Mouse (Mus musculus) hindlimb bud, embryonic 11.5 days (tissue): ENCODE results near the gene Gpank1.

Source experiments
- DNase-seq: peaks from one replicate; pipeline ENCODE4 v3.0.0-alpha.2; 2012; ENCODE audit warnings: low read depth, low spot score; ENCODE audit errors: extremely low spot score

The Gpank1 gene

DNA sequence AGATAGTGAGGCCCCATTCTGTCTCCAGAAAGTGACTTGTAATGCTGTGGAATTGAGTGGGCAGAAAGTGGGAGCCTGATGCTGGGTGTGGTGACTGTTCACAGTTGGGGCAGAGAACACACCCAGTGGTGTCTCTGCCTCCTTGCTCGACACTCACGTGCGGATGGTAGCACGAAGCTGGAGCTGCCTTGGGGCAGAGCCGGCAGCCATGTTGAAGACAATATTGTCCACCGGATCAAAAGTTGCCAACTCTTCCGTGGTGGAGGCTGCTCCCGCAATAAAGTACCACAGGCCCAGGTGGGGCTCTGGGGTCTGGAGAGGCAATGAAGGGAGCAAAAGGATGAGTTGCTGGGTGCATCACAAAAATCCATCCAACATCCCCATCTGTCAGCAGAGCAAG is 9.8 kb downstream of the Gpank1 start:
- DNase-seq = no peak

DNA sequence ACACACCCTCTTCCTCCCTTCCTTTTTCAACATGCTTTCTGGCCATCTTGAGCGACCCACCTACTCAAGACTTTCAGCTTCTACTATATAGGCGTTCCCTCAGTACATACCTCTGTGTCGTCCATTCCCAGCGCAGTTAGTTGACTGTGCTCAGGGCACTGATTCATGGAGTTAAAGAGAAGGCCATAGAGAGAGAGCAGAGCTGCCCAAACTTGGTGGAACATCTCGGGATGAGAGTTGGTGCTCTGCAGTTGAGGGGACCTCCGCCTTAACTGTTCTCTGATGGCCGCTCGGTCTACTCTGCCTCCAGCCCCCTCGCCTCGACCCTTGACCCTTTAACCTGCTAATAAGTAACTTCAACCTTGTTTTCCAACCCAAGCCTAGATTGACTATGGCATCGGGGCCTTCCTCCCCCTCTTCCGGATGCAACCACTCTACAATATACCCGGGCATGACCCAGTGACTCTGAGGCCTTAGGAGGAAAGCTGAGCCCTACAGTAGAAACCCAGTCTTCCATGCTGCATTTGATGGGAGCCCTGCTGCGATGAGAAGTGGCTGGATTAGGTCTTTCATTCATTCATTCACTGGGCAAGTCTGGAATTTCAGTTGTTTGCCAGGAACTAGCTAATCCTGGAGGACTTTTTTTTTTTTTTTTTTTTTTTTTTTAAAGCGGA is 10.4 kb downstream of the Gpank1 start, which contains the start of gene Apom:
Gene Apom (minus strand): TSS at position 551 of the 674 bp plus-strand sequence.
- DNase-seq = no peak

DNA sequence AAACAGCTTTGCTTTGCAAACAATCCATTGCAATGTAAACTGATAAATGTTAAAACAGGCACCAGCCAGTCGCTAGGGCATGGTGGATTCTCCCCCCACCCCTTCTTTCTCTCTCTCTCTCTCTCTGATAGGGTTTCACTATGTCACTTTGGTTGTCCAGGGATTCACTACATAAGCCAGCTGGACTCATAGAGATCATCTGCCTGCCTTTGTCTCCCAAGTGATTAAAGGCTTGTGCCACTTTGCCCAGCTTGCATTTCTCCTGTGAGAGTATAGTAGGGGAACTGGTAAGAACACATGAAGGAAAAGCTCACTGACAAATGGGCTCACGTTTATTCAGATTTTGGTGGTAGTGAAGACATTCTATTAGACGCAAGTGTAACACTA is 10.9 kb downstream of the Gpank1 start:
- DNase-seq = no peak

DNA sequence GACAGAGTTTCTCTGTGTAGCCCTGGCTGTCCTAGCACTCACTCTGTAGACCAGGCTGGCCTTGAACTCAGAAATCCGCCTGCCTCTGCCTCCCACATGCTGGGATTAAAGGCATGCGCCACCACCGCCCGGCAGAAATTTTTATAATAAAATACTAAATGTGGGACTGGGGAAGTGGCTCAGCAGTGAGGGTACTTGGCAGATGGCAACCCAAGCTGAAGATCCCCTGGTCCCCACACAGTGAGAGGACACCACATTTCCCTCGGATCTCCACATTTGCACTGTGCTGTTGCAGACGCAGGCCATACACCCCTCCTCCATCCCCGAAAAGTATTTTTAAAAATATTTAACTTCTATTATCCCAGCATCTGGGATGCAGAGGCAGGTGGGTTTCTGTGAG is 12.3 kb downstream of the Gpank1 start:
- DNase-seq = no peak

DNA sequence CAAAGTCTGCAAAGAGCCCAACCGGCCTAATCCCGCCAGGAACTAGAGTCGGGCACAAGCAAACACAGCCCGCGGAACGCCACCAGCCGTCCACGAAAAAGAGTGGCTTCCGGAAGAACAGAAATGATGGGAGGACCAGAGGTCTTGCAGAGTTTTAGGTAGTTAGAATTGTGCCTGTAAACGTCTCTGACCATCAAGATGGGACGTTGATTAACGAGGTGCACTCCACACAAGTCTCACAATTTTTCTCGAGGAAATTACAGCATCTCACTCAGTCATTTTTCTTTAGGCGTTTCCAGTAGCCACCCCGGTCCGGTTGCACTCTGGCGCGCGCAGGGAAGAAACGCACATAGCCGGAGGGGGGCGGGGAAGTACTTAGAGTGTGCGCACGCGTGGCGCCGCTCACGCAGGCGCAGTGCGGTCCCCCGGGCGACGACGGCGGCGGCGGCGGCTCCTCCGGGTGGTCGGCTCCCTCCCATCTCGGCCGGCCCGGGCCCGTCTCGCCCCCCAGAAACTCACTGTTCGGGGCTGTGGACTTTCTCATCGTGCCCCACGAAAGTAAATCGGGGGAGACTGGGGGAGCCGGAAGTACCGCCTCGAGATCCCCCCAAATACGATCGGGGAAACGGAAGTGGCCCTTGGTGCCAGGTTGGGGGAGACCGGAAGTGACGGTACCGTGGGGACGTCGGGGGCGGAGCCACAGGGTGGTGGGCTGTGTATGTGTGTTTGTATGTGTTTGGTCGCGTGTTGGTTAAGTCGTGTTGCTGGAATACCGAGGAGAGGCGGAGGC is 13.7 kb downstream of the Gpank1 start, which contains the start of gene Bag6:
Gene Bag6 (plus strand): TSS at position 378 of the 790 bp plus-strand sequence.
- peak; percentile 98 for DNase-seq

DNA sequence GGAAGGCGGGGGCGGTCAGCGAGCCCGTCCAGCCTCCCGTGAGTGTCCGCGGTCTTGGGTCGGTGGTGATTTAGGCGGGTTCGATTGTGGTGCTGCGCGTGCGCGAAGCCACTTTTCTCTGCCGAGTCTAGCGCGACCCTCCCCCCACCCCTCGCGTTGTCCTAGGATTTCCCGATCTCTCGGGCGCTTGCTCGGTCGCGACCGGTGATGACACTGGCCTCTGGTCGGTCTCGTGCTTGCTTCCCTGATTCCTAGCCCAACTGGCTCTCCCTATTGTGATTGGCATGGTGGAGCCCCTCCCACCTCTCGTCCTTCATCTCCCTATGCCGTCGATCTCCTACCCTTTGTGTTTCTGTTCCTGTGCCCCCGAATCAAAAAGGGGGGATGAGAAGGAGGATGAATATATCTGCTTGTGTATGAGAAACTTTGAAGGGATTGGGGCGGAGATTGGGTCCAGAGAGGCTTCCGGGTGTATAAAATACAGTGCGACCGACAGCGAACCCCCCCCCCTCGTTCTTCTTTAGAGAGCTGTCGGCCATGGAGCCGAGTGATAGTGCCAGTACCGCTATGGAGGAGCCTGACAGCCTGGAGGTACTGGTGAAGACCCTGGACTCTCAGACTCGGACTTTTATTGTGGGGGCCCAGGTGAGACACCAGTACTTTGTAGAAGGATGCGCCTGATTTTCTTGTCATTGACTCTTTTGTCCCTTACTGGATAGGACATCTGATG is 14.5 kb downstream of the Gpank1 start:
- DNase-seq = no peak

DNA sequence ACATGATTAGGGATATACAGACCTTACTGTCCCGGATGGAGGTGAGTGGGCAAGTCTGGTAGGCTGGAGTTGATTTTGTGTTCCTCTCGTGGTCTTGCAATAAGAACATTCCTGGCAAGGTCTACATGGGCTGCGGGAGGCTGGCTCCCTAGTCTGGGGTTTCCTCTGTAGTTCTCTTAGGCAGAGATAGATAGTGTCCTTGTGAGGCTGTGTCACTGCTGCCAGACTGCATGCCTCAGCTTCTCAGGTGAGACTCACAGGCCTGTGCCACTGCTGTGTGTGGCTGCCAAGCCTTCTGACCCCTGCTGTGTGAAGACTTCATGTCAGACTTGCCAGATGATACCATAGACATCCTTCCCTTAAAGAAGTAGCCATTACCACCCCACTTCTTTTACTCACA is 18.0 kb downstream of the Gpank1 start:
- no peak for DNase-seq

DNA sequence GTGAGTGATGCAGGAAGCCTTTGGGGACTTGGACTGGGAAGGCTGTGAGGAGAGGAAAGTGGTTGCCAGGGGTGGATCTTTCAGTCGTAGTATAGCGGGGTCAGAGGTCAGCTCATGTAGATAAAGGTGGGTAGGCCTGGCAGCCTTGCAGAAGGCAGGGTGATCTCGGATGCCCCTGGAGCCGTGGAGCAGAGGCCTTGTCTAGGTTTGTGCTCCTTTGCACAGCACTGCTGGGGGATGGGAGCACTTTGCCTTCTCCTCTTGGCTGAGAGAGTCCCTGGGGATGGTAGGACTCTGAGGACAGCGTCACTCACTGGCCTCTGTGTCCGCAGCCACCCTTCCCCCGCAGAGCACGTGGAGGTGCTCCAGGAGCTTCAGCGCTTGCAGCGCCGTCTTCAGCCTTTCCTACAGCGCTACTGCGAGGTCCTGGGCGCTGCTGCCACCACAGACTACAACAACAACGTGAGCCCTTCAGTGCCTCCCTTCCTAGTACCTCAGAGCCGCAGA is 19.3 kb downstream of the Gpank1 start:
- no peak for DNase-seq

DNA sequence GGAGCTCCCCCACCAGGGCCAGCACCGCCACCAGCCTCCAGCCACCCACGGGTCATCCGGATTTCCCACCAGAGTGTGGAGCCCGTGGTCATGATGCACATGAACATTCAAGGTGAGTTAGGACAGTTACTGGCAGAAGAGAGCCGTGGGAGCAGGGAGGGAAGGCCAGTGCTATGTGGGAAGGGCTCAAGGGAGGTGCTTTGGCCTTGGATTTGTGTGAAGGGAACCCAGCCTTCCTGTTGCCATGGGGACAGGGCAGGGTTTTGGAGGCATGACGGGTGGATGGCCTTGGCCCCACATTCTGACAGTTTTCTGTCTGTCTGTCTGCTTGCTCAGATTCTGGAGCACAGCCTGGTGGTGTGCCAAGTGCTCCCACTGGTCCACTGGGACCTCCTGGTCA is 20.7 kb downstream of the Gpank1 start:
- no peak for DNase-seq

DNA sequence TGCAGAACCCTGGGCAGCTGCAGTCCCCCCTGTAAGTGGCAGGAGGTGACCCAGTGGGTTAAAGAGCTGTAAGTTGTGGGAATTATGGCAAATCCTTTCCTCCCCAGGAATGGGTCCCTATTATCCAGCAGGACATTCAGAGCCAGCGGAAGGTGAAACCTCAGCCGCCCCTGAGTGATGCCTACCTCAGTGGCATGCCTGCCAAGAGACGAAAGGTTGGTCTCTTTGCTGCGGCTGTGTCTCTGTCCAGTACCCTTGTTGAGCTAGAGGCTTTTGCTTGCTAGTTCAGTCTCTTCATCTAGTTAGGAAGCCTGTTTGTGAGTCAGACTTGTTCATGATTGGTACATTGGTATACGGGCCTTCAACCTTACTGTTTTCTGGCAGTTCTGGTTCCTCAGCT is 24.9 kb downstream of the Gpank1 start:
- DNase-seq = no peak

DNA sequence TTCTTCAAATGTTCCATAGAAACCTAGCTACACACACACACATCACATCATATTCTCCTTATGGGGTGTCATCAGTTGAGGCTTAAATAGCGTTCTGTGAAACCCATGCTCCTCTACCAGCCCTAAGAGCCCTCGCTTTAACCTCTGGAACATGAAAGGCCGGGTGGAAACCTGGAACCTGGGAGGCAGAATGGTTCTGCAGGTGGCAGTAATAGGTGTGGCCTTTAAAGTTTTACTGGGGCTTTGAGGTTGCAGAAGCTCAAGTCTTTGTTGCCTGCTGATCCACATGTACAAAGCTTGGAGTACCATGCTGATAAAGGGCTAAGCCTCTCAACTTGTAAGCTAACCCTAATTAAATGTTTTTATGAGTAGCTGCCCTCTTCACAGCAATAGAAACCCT is 26.1 kb downstream of the Gpank1 start:
- no peak for DNase-seq

DNA sequence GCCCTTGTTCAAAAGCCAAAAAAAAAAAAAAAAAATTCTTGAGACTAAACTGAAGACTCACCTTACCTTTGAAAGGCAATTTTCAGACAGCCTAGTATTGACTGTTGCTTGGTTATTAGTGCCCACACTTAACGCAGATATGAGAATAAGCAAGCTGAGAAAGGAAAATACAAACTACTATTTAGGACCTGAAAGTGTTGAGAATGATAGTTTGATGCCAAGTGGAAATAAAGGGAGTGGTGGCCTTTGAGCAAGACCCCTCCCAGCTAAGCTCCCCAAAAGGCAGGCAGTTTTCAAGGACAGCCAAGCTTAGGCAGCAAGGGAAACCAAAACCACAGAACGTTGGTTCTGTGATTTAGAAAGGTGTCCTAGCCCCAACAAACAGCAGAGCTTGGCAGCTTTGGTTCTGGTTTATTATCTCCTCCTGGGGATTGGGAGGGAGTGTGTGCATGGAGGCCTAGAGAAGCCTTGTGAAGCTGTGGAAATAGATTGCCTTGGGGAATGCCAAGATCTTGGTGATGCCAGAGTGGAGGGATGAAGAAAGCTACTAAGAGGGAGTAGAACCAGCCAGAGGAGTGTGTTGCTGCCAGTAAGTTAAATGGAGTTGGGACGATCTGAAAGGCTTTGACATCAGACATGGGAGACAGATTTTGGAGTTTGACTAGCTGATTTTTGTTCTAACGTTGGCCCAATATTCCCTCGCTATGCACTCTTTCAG is 26.8 kb downstream of the Gpank1 start:
- no peak for DNase-seq

DNA sequence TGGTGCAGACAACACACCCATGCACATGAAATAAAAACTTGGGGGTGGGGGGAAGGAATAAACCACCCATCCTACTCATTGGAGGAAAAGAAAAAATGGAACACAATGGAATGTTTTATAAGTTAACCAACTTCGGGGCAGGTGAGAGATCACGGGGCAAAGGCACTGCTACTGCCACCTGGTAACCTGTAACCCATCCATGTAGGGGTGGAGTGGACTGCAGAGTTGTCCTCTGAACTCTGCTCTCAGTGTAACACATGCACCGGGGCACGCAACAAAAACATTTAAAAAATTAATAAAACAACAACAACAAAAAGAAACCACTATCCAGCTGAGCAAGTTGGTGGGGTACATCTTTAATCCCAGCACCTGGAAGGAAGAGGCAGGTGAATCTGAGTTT is 30.9 kb downstream of the Gpank1 start:
- DNase-seq = no peak

DNA sequence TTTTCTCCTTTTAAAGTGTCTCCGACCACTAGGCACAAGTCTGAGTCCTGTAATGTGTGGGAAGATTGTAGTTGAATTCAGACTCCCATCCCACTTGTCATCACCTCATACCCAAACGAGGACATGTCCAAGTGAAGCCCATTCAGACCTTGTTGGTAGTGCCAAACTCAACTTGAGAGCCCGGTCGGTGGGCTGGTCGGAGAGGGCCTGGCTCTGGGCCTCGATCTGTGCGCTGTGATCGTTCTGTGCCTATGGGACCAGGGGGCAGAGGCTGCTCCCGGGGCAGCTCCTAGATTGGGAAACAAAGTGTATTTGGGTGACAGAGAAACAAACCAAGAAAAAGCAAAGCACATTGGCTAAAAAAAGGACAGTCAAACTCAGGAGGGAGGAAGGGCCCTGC is 31.8 kb downstream of the Gpank1 start:
- no peak for DNase-seq

DNA sequence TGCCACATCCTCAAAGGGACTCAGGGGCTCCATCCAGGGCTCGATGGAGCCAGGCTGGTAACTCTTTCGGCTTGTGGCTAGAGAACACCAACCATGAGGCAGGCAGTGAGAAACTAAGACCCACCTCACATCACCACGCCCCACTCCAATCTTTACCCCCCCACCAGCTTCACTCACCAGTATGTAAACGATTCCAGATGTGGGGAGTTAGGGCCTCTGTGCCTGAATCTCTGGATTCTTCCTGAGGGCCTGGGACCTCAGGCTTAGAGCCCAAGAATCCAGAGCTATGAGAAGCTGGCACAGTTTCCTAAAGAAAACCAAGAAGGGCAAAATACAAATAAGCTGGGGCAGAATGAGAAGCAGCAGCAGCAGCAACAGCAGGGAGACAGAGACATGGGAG is 32.7 kb downstream of the Gpank1 start:
- DNase-seq = no peak

DNA sequence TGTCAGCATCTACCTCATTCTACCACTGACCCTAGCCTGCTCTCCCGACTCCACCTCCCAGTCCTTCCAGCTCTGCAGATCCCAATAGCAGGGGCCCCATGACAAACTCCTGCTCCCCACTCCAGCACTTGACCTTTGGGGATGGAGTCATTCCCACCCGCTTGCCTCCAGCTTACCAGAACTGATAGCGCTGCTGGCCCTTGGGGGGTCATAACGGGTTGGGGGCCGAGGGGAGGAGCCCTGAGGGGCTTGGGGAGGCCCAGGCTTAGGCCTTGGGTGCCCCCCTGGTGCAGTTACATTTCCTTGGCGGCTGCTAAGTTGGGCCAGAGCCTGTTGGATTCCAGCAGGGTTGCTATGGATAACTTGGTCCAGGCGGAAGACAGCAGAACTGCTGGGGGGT is 33.4 kb downstream of the Gpank1 start:
- DNase-seq = no peak

DNA sequence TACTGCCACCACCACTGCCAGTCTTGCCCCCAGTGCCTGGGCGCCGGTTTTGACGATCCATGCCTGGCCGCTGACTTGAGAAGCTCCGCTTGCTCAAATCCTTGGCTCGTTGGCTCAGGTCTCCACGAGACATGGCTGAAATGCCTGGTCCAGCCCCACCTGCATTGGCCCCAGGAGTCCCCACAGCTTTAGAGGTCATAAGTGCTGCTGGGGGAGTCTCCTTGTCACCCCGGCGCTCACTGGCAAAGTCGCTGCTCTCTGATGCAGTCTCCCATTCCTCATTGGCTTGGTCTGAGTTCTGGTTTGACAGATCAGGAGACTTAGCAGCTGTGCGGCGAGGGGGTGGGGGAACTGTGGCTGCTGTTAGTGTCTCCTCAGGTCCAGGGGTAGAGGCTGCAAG is 34.2 kb downstream of the Gpank1 start:
- DNase-seq = no peak

DNA sequence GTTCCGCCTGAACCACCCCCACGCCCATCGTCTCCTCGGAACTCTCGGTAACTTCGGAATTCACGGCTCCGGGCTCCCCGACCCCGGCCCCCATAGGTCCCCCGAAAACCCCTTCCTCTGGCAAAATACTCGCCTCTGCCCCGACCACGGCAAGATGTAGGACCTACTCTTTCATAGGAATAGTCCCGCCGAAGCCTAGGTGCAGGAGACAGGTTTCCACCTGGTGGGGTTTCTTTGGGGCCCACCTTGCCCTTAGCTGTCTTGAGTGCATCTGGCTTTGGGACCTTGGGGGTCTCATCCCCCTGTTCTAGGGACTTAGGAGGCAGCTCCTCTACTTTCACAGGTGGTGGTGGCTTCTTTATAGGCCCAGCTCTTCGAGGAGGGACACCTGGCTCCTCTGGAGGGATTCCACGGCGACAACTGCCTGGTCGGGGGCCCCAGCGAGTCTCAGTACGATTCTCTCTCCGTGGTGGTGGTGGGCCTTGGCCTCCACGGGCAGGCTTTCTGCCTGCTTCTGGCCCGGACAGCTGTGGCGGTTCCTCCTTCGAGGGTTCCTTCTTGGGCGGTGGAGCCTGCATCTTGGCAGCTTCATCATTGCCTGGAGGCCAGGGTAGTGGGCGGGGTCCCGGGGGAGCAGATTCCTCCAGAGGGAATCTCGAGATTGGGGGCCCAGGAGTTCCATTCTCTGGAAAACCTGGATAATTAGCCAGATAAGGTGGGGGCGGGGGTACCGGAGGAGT is 35.4 kb downstream of the Gpank1 start:
- no peak for DNase-seq

DNA sequence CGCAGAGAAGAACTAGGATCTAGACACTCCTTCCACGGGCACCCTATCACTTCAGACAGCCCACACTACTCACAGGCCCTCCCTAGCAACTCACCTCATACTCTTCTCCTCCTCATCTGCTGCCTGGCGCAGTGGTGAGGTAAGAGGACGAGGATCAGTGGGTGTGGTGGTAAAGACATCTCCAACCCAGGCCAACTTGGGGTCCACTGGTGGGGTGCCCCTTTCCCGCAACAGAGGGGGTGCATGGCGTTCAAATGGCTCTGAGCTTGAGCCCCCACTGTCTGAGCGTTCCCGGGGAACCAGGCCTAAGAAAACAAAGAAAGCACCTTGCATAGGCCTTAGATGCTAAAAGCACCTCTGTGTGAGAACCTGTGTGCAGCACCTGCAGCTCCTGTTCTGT is 36.0 kb downstream of the Gpank1 start:
- DNase-seq = no peak

DNA sequence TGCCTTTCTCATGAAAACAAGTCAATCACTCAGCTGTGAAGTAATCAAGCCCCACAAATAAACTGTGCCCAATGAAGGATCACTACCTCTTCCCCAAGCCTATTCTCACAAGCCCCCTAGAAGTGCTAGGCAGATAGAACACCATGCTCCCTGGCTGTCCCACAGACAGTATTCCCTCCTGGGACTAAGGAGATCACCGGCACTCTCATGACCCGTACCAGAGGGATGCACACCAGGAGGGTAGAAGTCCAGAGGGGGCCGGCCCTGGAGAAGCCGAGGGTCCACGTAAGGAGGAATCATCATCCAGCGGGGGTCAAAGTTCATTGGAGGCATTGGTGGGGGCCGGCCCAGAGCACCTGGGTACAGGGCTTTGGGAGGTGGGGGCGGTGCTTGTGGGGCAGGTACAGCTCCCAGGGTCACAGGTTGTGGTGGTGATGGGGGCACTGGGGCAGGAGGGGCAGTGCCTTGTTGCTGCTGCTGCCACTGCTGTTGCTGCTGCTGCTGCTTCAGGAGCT is 36.5 kb downstream of the Gpank1 start:
- no peak for DNase-seq
